Mouse (Mus musculus): Measurements from ENCODE around the gene Ano10.

DNA sequence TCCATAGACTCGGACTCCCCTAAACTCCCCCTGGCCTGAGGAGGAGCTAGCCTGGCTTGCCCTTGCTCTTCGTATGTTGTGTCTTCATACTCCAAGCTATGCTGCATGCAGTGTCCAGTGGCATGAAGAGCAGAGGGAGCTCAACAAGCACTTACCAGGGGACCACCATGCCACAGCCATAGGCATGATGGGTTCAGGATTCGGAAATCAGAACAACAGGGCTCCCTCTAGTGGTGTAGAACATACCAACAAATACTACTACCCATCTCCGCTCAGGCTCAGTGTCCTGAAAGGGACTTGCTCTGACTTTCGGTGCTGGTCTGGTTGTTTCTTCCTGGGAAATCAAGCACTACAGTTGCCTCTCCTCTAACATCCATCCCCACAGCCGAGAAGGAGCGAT lies 68.9 kb downstream of the Ano10 start:
- TF ChIP-seq GATA1 (IDR thresholded peaks at IDR 0.05; ENCODE audit: borderline replicate concordance, low read length) (no peak), FLI1 (IDR thresholded peaks at IDR 0.05; ENCODE audit: low read length) (no peak)

All from megakaryocyte, embryonic 14.5 days (primary cell).